Mouse (Mus musculus): Measurements from ENCODE around the gene Nxt2. TPM values are rescaled to one million over a fixed set of nuclear protein-coding genes. Genes with fewer than 3 reads are reported as not detected.
A peak's percentile ranks its signal among the peaks of the same experiment; 100 is the strongest.

Nxt2 gene
- polyA plus RNA-seq (2015; fragmentation: Nextera tagmentation; extraction: Ambion mirVana): 18.9 and 21.8 TPM in 2 replicates

- H3K27me3 ChIP-seq (replicated peaks): peaks cover 4% of the 10 kb centered on the region; the same call in 1 of the 2 replicates
- no peaks in the 10 kb centered on the region for H3K36me3 ChIP-seq
- peak within 1 kb of the TSS; percentile 55 for H3K4me2 ChIP-seq
- H3K27ac ChIP-seq (replicated peaks): no peak within 1 kb of the TSS
- WGBS: 87% methylated on average over 14 of the region's 14 CpGs
- ATAC-seq (ENCODE audit: low FRiP score): no peak
- H3K4me3 ChIP-seq (replicated peaks): peak within 1 kb of the TSS; percentile 53
- no peak within 1 kb of the TSS for H3K9ac ChIP-seq (replicated peaks)
- no peaks in the 10 kb centered on the region for H3K9me3 ChIP-seq (replicated peaks)
- no peaks in the 10 kb centered on the region for H3K4me1 ChIP-seq
Observed at GRCm38 (mm10) chrX:142226542-142226941, at the start of gene Nxt2. Nxt2 (plus strand) TSS chrX:142226770.

DNA sequence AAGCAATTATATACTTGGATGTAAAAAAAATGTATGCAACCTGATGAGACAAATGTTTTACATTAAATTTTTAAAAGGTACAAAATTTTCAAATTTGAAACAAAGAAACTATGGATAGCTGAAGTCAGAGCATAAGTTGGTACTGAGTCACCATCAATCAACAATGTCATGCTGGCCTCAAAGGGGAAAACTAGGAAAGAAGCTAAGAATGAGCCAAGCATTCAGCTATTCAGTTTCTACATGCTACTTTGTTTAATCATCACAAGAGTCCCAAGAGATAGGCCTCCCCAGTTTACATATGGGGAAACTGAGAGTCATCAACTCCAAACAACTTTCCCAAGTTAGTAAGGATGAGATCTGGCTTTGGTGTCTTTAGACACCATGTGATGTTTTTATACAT lies 49.6 kb upstream of the Nxt2 start:
- ATAC-seq (ENCODE audit: low FRiP score): no peak
- Histone ChIP-seq H3K4me1 (no peaks in the 10 kb centered on the region), H3K4me2 (no peak overlapping the region), H3K27ac (replicated peaks) (no peak overlapping the region), H3K36me3 (no peaks in the 10 kb centered on the region), H3K9me3 (replicated peaks) (no peaks in the 10 kb centered on the region), H3K9ac (replicated peaks) (no peak overlapping the region), H3K27me3 (replicated peaks) (peaks cover 11% of the 10 kb centered on the region; the same call in 1 of the 2 replicates), H3K4me3 (replicated peaks) (no peak overlapping the region)

GRCm38 (mm10) chrX:142182026-142182425 lies 44.5 kb upstream of the Nxt2 start:
- H3K9me3 ChIP-seq (replicated peaks): no peaks in the 10 kb centered on the region
- H3K36me3 ChIP-seq: no peaks in the 10 kb centered on the region
- no peaks in the 10 kb centered on the region for H3K4me1 ChIP-seq
- no peak for ATAC-seq (ENCODE audit: low FRiP score)
- H3K27me3 ChIP-seq (replicated peaks): peaks cover 11% of the 10 kb centered on the region; the same call in 1 of the 2 replicates
- no peak overlapping the region for H3K4me2 ChIP-seq
- no peak overlapping the region for H3K9ac ChIP-seq (replicated peaks)
- no peak overlapping the region for H3K4me3 ChIP-seq (replicated peaks)
- no peak overlapping the region for H3K27ac ChIP-seq (replicated peaks)
- WGBS: 78% methylated on average over 2 of the region's 2 CpGs

DNA sequence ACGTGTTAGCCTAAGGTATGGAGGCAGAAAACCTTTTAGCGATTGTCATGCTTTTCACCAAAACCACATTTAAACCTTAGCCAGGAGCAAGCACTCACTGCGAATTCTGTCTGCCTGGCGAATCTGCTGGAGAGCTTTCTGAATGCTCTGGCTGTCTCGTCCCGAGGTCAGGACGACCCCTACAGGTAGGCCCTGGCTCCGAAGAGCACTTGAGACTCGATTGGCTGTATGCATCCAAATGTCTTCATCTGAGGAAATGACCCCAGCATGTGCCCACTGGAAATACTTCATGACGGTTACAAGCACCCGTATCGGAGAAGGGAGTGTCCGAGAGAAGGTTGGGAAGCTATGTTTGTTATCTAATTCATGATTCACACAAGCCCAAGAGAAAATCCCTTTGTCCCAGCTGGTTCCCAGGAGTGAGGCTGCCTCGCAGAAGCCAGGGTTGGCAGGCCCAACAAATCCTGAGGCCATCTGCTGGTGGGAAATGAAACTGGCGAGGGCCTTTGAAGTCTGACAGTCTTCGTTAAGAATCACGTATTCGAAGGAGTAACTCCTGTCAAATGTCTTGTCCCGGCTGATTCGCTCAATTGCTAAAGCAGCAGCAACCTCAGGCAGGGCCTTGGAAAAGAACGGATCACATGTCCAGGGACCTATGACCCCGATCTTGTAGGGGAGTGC lies 37.4 kb upstream of the Nxt2 start:
- Histone ChIP-seq H3K4me1 (no peaks in the 10 kb centered on the region), H3K27me3 (replicated peaks) (peaks cover 9% of the 10 kb centered on the region; the same call in 1 of the 2 replicates), H3K27ac (replicated peaks) (no peak overlapping the region), H3K4me3 (replicated peaks) (no peak overlapping the region), H3K9ac (replicated peaks) (no peak overlapping the region), H3K36me3 (no peaks in the 10 kb centered on the region), H3K9me3 (replicated peaks) (no peaks in the 10 kb centered on the region), H3K4me2 (peak overlapping the region; percentile 28; the same call in 1 of the 2 replicates)
- WGBS: 43% methylated on average over 22 of the region's 22 CpGs
- ATAC-seq (ENCODE audit: low FRiP score): peak; percentile 79; the same call in 1 of the 2 replicates

DNA sequence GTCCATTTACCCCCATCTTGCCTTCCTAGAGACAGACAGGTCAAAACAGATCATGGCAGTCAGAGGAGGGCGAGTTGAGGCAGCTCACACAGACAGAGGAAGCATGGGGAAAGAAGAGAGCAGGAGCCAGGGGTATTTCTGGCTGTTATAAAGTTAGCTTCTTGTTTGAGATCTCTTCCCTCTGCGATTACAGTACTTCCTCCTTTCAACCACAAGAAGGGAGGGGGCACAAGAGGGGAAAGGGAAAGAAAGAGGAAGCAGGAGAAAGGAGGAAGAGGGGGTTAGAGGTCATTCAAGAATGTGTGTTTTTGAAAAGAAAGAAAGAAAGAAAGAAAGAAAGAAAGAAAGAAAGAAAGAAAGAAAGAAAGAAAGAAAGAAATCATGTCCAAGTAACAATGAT lies 36.2 kb upstream of the Nxt2 start:
- H3K27ac ChIP-seq (replicated peaks): no peak overlapping the region
- no peaks in the 10 kb centered on the region for H3K36me3 ChIP-seq
- no peaks in the 10 kb centered on the region for H3K4me1 ChIP-seq
- no peak overlapping the region for H3K9ac ChIP-seq (replicated peaks)
- H3K9me3 ChIP-seq (replicated peaks): no peaks in the 10 kb centered on the region
- 76% methylated on average over 2 of the region's 2 CpGs for WGBS
- H3K4me3 ChIP-seq (replicated peaks): no peak overlapping the region
- ATAC-seq (ENCODE audit: low FRiP score): no peak
- no peak overlapping the region for H3K4me2 ChIP-seq
- H3K27me3 ChIP-seq (replicated peaks): peaks cover 6% of the 10 kb centered on the region; the same call in 1 of the 2 replicates

- H3K27ac ChIP-seq (replicated peaks): no peak overlapping the region
- H3K4me3 ChIP-seq (replicated peaks): no peak overlapping the region
- H3K36me3 ChIP-seq: no peaks in the 10 kb centered on the region
- H3K27me3 ChIP-seq (replicated peaks): no peaks in the 10 kb centered on the region
- no peak overlapping the region for H3K4me2 ChIP-seq
- 61% methylated on average over 6 of the region's 6 CpGs for WGBS
- H3K4me1 ChIP-seq: no peaks in the 10 kb centered on the region
- ATAC-seq (ENCODE audit: low FRiP score): no peak
- no peak overlapping the region for H3K9ac ChIP-seq (replicated peaks)
- H3K9me3 ChIP-seq (replicated peaks): no peaks in the 10 kb centered on the region
Observed at GRCm38 (mm10) chrX:142194420-142194819, 32.1 kb upstream of the Nxt2 start.

- ATAC-seq (ENCODE audit: low FRiP score): no peak
- no peak overlapping the region for H3K4me3 ChIP-seq (replicated peaks)
- H3K27me3 ChIP-seq (replicated peaks): no peaks in the 10 kb centered on the region
- 100% methylated on average over 1 of the region's 1 CpGs for WGBS
- no peaks in the 10 kb centered on the region for H3K9me3 ChIP-seq (replicated peaks)
- no peaks in the 10 kb centered on the region for H3K4me1 ChIP-seq
- H3K9ac ChIP-seq (replicated peaks): no peak overlapping the region
- H3K4me2 ChIP-seq: no peak overlapping the region
- H3K36me3 ChIP-seq: no peaks in the 10 kb centered on the region
- H3K27ac ChIP-seq (replicated peaks): no peak overlapping the region
Observed at GRCm38 (mm10) chrX:142195551-142195950, 31.0 kb upstream of the Nxt2 start.

- Histone ChIP-seq H3K36me3 (no peaks in the 10 kb centered on the region), H3K4me1 (no peaks in the 10 kb centered on the region)
- 63% methylated on average over 5 of the region's 5 CpGs for WGBS
Observed at GRCm38 (mm10) chrX:142196831-142197230, 29.7 kb upstream of the Nxt2 start, which contains the start of gene Gucy2f. Gucy2f (minus strand) TSS chrX:142196931.

GRCm38 (mm10) chrX:142200295-142200694 lies 26.3 kb upstream of the Nxt2 start:
- H3K36me3 ChIP-seq: no peaks in the 10 kb centered on the region
- H3K4me2 ChIP-seq: no peak overlapping the region
- 15% methylated on average over 3 of the region's 3 CpGs for WGBS
- no peaks in the 10 kb centered on the region for H3K9me3 ChIP-seq (replicated peaks)
- no peaks in the 10 kb centered on the region for H3K27me3 ChIP-seq (replicated peaks)
- no peak overlapping the region for H3K4me3 ChIP-seq (replicated peaks)
- H3K4me1 ChIP-seq: no peaks in the 10 kb centered on the region
- H3K27ac ChIP-seq (replicated peaks): no peak overlapping the region
- ATAC-seq (ENCODE audit: low FRiP score): no peak
- H3K9ac ChIP-seq (replicated peaks): no peak overlapping the region

More at GRCm38 (mm10) chrX:142196831-142197230, 29.7 kb upstream of the Nxt2 start, which contains the start of gene Gucy2f:
- no peaks in the 10 kb centered on the region for H3K9me3 ChIP-seq (replicated peaks)
- no peak within 1 kb of the TSS for H3K27ac ChIP-seq (replicated peaks)
- H3K4me2 ChIP-seq: no peak within 1 kb of the TSS
- ATAC-seq (ENCODE audit: low FRiP score): no peak
- no peak within 1 kb of the TSS for H3K4me3 ChIP-seq (replicated peaks)
- no peaks in the 10 kb centered on the region for H3K27me3 ChIP-seq (replicated peaks)
- H3K9ac ChIP-seq (replicated peaks): no peak within 1 kb of the TSS

DNA sequence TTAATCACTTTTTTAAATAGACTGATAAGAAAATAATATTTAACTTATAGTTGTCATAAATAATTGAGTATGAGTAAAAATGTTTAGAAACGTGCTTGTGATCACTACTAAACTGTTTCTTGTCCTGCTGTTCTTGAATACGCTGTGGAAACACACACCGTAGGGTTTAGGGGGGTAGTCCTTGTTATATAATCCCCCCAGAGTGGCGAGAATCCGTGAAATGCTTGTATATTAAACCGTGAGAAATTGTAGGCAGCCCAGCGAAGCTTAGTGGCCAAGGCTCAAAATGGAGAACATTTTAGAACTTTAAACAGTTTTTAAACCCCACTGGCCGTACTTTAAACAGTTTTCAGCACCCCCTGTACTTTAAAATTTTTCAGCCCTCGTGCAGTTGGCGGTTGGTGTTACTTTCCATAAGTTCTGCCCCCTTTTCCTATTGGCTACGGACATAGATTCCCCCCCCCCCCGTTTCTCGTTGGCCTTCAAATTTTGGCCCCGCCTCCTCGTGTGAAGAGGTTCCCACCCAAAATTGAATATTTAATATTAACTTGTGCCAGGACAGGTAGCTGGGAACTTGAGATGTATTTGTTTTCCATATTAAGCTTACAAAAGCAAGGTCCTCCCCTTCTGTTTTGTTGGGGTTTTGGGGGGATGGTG lies 956 bp downstream of the Nxt2 start:
- Histone ChIP-seq H3K27ac (replicated peaks) (peak overlapping the region; percentile 89; the same call in 1 of the 2 replicates), H3K36me3 (no peaks in the 10 kb centered on the region), H3K27me3 (replicated peaks) (no peaks in the 10 kb centered on the region; the same call in 1 of the 2 replicates), H3K9ac (replicated peaks) (no peak overlapping the region), H3K4me3 (replicated peaks) (peak overlapping the region; percentile 53), H3K4me1 (no peaks in the 10 kb centered on the region), H3K9me3 (replicated peaks) (no peaks in the 10 kb centered on the region), H3K4me2 (peak overlapping the region; percentile 55)
- peak; percentile 57 for ATAC-seq (ENCODE audit: low FRiP score)
- 24% methylated on average over 15 of the region's 15 CpGs for WGBS

GRCm38 (mm10) chrX:142228055-142228768 lies 1.6 kb downstream of the Nxt2 start:
- H3K9me3 ChIP-seq (replicated peaks): no peaks in the 10 kb centered on the region

More at GRCm38 (mm10) chrX:142228055-142228768, 1.6 kb downstream of the Nxt2 start:
- H3K9ac ChIP-seq (replicated peaks): peak overlapping the region; percentile 49; the same call in 1 of the 2 replicates
- peak overlapping the region; percentile 55 for H3K4me2 ChIP-seq
- no peaks in the 10 kb centered on the region for H3K36me3 ChIP-seq
- H3K27me3 ChIP-seq (replicated peaks): no peaks in the 10 kb centered on the region; the same call in 1 of the 2 replicates
- peak overlapping the region; percentile 53 for H3K4me3 ChIP-seq (replicated peaks)
- 23% methylated on average over 28 of the region's 42 CpGs for WGBS
- ATAC-seq (ENCODE audit: low FRiP score): peak; percentile 99
- H3K27ac ChIP-seq (replicated peaks): peak overlapping the region; percentile 89
- H3K4me1 ChIP-seq: no peaks in the 10 kb centered on the region

Data from neural tube, embryonic 15.5 days (tissue).